Mouse (Mus musculus) hindbrain, embryonic 11.5 days (tissue): ENCODE results near the gene Pdk2. TPM values are rescaled to one million over a fixed set of nuclear protein-coding genes. Genes with fewer than 3 reads are reported as not detected.

Experiments used
- ATAC-seq: fragments of 200-750 bp; cut with Nextera tagmentation; 2 replicates; pipeline ENCODE4 v1.8.0; 2017; ENCODE audit warnings: mild to moderate bottlenecking, moderate TSS enrichment, moderate library complexity; ENCODE audit not compliant: low FRiP score
- DNase-seq: peaks from one replicate; pipeline ENCODE4 v3.0.0-alpha.2; 2015; ENCODE audit warnings: low spot score
- H3K27ac ChIP-seq: fragments of 300-500 bp; sonication (generic); 2 replicates; pipeline ENCODE4 v1.5.1; 2014; ENCODE audit warnings: mild to moderate bottlenecking, low read depth, low read length
- H3K27me3 ChIP-seq: fragments of 300-500 bp; sonication (generic); 2 replicates; pipeline ENCODE4 v1.6.1; 2014; ENCODE audit warnings: mild to moderate bottlenecking, low read length, moderate library complexity, mixed read lengths; ENCODE audit not compliant: control insufficient read depth, insufficient read depth
- H3K36me3 ChIP-seq: fragments of 300-500 bp; sonication (generic); 2 replicates; pipeline ENCODE4 v1.6.1; 2014; ENCODE audit warnings: mild to moderate bottlenecking, low read length, moderate library complexity, mixed read lengths; ENCODE audit not compliant: control insufficient read depth, insufficient read depth
- H3K4me1 ChIP-seq: fragments of 300-500 bp; sonication (generic); replicated peaks from 2 replicates; pipeline ENCODE4 v1.6.1; 2014; ENCODE audit warnings: low read length, mixed read lengths; ENCODE audit not compliant: control insufficient read depth, insufficient read depth
- H3K4me2 ChIP-seq: fragments of 300-500 bp; sonication (generic); replicated peaks from 2 replicates; pipeline ENCODE4 v1.6.1; 2014; ENCODE audit warnings: mild to moderate bottlenecking, low read depth, low read length
- H3K4me3 ChIP-seq: fragments of 300-500 bp; sonication (generic); 2 replicates; pipeline ENCODE4 v1.5.1; 2014; ENCODE audit warnings: low read depth, low read length
- H3K9ac ChIP-seq: fragments of 300-500 bp; sonication (generic); 2 replicates; pipeline ENCODE4 v1.6.1; 2014; ENCODE audit warnings: low read depth, low read length
- H3K9me3 ChIP-seq: fragments of 300-500 bp; sonication (generic); 2 replicates; pipeline ENCODE4 v1.6.1; 2016; ENCODE audit warnings: low read length; ENCODE audit not compliant: control insufficient read depth
- WGBS: fragments of 180-500 bp; shearing (Covaris S2); extraction: QIAGEN DNeasy Blood & Tissue Kit; methylation state at CpG from one replicate; pipeline ENCODE4 v1.1.7; 2014; 5-methylcytosine and 5-hydroxymethylcytosine counted together
- polyA plus RNA-seq: library from polyadenylated mRNA; unstranded; fragments of >200 nt; fragmentation: Nextera tagmentation; extraction: Ambion mirVana; gene quantifications from 2 replicates; pipeline ENCODE4 v1.2.1, GENCODE M21; 2014

Gene Pdk2
- polyA plus RNA-seq, 1 experiment from 2014 or later: 12.5 TPM

DNA sequence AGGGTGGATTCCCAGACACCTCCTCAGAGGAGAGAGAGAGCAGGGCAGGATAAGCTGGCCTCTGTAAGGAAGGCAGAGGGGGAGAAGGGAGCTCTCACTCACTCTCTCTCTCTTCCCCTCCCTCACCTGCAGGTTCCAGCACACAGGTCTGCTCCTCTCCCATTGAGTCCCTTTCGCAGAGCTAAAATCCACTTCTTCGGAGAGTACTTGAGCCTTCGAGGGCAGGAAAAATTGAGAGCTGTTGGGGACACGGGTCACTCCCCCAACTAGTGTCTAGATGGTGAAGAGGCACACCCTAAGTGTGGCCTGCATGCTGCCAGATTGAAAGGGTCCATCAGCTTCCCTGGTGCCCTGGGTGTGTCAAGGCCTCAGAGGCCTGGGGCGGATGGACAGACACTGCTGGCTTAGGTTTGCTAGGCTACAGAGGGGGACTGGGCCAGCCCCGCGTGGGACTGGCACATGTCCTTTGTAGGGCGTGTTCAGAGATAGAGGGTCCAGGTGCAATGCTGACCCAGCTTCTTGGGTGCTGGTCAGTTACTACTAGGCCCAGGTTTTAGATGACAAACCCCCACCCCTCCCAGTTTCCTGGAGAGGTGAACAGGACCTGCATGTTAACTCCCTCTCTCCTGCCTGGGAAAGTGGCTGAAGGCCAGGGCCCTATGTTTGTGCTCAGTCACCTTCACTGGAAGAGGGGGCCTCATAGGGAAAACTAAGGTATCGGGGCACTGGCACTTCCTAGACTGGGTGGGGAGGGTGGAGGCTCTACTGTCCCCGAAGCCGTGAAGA, 15.7 kb downstream of the Pdk2 start:
- ATAC-seq (no peak), DNase-seq (no peak)
- H3K36me3 ChIP-seq: peaks cover 5% of the 10 kb centered on the region; the same call in 1 of the 2 replicates
- H3K9me3 ChIP-seq: no peaks in the 10 kb centered on the region
- no peaks in the 10 kb centered on the region for H3K4me1 ChIP-seq
- no peaks in the 10 kb centered on the region for H3K27me3 ChIP-seq
- no peak overlapping the region for H3K4me2 ChIP-seq
- H3K27ac ChIP-seq: no peak overlapping the region
- 91% methylated on average over 11 of the region's 11 CpGs for WGBS
- H3K9ac ChIP-seq: no peak overlapping the region
- no peak overlapping the region for H3K4me3 ChIP-seq

DNA sequence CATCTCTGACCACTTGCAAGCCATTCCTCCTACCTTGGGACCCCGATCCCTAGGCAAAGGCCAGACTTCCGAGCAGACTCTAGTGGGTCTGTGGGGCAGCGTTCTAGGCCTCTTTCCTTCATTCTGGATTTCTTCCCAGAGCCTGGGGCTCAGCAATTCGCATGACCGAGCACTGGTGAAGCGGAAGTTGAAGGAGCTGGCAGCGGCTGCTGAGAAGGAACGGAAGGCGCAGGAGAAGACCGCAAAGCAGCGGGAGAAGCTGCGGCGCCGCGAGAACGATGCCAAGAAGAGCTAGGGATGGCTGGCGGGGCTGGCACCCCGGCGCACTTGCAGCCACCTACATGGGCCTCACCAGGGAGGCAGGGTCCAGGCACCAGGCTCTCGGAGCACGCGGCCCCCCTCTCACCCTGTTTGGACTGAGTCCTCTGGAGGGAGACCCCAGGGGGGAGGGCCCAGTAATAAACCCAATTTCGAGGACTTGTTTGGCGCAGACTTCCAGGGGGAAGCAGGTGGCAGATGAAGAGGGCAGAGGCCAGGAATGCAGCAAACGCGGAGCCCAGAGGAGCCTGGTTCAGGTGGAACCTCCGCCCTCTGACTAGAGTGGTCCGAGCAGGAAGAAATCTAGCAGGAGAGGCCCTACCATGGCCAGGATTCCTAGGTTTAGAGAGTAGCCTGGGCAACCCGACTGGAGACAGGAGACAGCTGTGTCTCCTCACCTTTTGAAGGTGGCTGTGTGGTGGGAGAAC, 16.5 kb downstream of the Pdk2 start:
- Histone ChIP-seq H3K36me3 (peaks cover 11% of the 10 kb centered on the region), H3K27ac (no peak overlapping the region), H3K9me3 (no peaks in the 10 kb centered on the region), H3K4me1 (0 out of 2 replicates have a peak, but pooled peaks cover 2% of the 10 kb centered on the region), H3K27me3 (no peaks in the 10 kb centered on the region), H3K4me2 (no peak overlapping the region), H3K4me3 (no peak overlapping the region), H3K9ac (no peak overlapping the region)
- DNase-seq (no peak), ATAC-seq (no peak)
- WGBS: 68% methylated on average over 29 of the region's 29 CpGs

DNA sequence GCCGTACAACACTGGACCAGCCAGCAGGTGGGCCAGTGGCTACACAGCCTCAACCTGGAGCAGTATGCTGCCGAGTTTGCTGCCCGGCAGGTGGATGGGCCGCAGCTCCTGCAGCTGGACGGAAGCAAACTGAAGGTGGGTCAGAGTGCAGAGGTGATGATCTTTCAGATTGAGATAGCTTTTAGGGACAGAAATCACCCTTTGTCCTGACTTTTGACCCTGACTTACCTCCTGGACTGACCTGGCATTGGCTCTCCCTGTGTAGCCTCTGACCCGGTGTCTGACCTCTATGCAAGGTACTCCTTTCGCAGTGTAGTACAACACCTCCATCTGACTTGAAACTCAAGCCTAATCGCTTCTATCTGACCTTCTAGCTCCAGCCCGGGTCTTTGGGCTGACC, 17.7 kb downstream of the Pdk2 start:
- 93% methylated on average over 9 of the region's 9 CpGs for WGBS
- peaks cover 11% of the 10 kb centered on the region for H3K36me3 ChIP-seq
- ATAC-seq: no peak

DNA sequence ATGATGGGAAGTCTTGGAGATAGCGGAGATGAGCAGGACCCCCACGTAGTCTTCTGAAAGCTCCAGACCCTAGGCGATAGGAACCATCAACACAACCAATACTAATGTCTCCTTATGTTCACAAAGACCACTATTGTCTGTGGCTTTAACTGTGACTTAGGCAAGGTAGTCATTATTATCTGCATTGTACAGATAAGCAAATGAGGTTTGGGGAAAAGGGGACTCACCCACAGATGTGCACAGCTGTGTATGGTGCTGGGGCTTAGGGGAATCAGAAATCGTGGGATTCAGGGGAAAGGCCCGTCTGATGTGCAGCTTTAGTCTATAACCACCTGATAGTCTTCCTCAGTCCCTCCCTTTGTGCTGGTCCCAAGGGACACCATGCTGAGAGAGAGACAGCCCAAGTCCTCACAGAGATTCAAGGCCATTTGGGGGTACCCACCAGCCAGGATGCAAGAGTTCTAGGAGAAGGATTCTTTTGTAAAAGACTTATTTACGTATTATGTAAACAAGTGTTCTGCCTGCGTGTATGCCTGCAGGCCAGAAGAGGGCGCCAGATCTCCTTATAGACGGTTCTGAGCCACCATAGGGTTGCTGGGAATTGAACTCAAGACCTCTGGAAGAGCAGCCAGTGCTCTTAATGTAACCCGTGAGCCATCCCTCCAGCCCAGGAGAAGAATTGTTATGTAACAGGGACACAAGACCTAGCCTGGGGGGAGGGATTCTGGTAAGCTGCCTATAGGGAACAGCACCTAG, 18.7 kb downstream of the Pdk2 start:
- H3K4me3 ChIP-seq: no peak overlapping the region
- ATAC-seq (no peak), DNase-seq (no peak)
- no peak overlapping the region for H3K27ac ChIP-seq
- no peak overlapping the region for H3K4me2 ChIP-seq
- H3K4me1 ChIP-seq: 0 out of 2 replicates have a peak, but pooled peaks cover 2% of the 10 kb centered on the region
- peaks cover 11% of the 10 kb centered on the region for H3K36me3 ChIP-seq
- H3K9ac ChIP-seq: no peak overlapping the region
- H3K9me3 ChIP-seq: no peaks in the 10 kb centered on the region
- no peaks in the 10 kb centered on the region for H3K27me3 ChIP-seq
- 82% methylated on average over 10 of the region's 10 CpGs for WGBS

More for the DNA sequence above, 17.7 kb downstream of the Pdk2 start:
- H3K9ac ChIP-seq: no peak overlapping the region
- H3K27me3 ChIP-seq: no peaks in the 10 kb centered on the region
- H3K9me3 ChIP-seq: no peaks in the 10 kb centered on the region
- no peak overlapping the region for H3K4me3 ChIP-seq
- H3K4me1 ChIP-seq: 0 out of 2 replicates have a peak, but pooled peaks cover 2% of the 10 kb centered on the region
- no peak overlapping the region for H3K27ac ChIP-seq
- H3K4me2 ChIP-seq: no peak overlapping the region
- no peak for DNase-seq

DNA sequence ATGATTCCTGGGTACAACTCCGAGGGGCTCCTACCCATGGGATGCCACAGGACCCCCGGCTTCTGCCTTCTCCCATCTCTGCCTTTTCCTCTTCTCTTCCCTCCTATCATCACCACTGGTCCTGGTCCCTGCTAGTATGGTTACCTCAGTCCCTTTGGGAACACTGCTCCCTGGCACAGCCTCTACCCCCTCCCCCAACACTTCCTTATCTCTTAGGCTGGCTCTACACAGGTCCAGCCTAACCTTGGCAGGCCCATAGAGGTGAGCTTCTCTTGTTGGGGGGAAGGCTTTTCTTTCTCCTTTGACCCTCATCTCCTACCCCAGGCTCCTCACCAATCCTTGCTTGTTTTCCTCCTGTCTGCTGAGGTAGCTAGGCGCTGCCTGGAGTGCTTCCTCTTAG, 25.7 kb downstream of the Pdk2 start:
- Histone ChIP-seq H3K27ac (no peak overlapping the region), H3K4me2 (no peak overlapping the region), H3K4me3 (no peak overlapping the region), H3K9ac (no peak overlapping the region), H3K36me3 (peaks cover 11% of the 10 kb centered on the region; the same call in 1 of the 2 replicates), H3K27me3 (no peaks in the 10 kb centered on the region), H3K9me3 (no peaks in the 10 kb centered on the region), H3K4me1 (0 out of 2 replicates have a peak, but pooled peaks cover 7% of the 10 kb centered on the region)
- DNase-seq (no peak), ATAC-seq (no peak)
- 78% methylated on average over 3 of the region's 3 CpGs for WGBS

DNA sequence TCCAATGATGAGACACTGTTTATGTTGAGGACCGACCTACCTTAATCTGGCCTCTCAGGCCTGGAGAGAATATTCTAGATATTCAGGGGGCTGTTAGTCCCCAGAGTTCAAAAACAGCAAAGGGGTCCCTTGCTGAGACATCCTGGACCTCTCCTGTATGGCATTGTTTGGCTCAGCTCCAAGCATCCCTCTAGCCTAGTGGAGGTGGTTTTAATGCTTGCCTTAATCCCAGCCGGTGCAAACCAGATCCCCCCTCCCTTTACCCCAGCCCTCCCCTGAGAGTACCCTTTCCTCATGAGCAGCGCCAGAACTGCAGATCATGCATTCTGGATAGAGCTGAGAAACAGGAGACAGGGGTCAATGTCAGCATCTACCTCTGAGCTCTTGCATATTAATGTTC, 28.7 kb downstream of the Pdk2 start:
- no peak for DNase-seq

DNA sequence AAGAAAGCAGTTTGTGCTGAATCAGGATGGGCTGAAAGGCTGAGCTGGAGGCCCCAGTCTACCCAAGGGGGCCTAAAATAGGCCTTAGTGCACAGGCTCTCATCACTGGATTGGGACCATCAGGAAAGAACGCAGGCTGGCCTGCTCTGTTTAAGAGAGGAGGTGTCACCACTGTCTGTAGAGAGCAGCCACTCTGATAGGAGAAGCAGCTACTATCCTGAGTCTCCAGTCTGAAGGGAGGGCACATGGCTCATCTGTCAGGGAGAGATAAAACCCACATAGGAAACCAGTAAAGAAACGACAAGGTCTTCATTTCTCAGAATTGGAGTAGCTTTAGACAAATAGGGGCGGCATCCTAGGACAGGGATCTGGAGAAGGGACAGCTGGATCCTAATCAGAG, 29.1 kb downstream of the Pdk2 start:
- Histone ChIP-seq H3K4me2 (peak overlapping the region; percentile 74), H3K9ac (0 out of 2 replicates have a peak overlapping the region, but pooled peaks have one; percentile 58), H3K4me1 (0 out of 2 replicates have a peak, but pooled peaks cover 6% of the 10 kb centered on the region), H3K9me3 (no peaks in the 10 kb centered on the region), H3K4me3 (peak overlapping the region; percentile 76), H3K27me3 (no peaks in the 10 kb centered on the region), H3K27ac (no peak overlapping the region), H3K36me3 (peaks cover 4% of the 10 kb centered on the region; the same call in 1 of the 2 replicates)
- no peak for DNase-seq
- 67% methylated on average over 3 of the region's 3 CpGs for WGBS
- ATAC-seq: no peak

More for the DNA sequence above, 28.7 kb downstream of the Pdk2 start:
- H3K27ac ChIP-seq: no peak overlapping the region
- WGBS: 49% methylated on average over 3 of the region's 3 CpGs
- H3K36me3 ChIP-seq: peaks cover 5% of the 10 kb centered on the region; the same call in 1 of the 2 replicates
- no peak overlapping the region for H3K9ac ChIP-seq
- no peaks in the 10 kb centered on the region for H3K9me3 ChIP-seq
- no peak overlapping the region for H3K4me3 ChIP-seq
- ATAC-seq: no peak
- peak overlapping the region; percentile 74 for H3K4me2 ChIP-seq
- 0 out of 2 replicates have a peak, but pooled peaks cover 5% of the 10 kb centered on the region for H3K4me1 ChIP-seq
- H3K27me3 ChIP-seq: no peaks in the 10 kb centered on the region

DNA sequence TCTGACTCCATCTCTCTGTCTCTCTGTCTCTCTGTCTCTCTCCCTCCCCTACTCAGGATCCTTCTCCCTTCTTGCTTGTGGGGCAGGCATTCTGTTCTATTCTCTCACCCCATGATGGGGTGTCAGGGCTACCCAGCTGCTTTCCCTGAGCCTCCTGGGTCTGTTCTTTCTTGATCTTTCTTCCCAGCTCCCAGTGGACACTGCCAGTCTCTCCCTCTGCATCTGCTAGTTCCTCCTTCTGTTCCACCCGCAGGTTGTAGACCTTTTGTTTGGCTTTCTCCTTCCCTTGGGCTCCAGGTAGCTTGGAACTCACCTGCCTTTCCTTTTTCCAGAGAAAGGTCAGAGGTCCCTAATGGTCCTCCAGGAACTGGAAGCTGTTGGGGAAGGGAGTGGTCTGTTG, 29.7 kb downstream of the Pdk2 start:
- Histone ChIP-seq H3K27ac (no peak overlapping the region), H3K4me3 (peak overlapping the region; percentile 76), H3K4me1 (0 out of 2 replicates have a peak, but pooled peaks cover 10% of the 10 kb centered on the region), H3K36me3 (peaks cover 3% of the 10 kb centered on the region; the same call in 1 of the 2 replicates), H3K9me3 (no peaks in the 10 kb centered on the region), H3K27me3 (no peaks in the 10 kb centered on the region), H3K4me2 (peak overlapping the region; percentile 74), H3K9ac (peak overlapping the region; percentile 58; the same call in 1 of the 2 replicates)
- DNase-seq (no peak), ATAC-seq (no peak)
- 48% methylated on average over 1 of the region's 1 CpGs for WGBS
